In the genomic region with DNA sequence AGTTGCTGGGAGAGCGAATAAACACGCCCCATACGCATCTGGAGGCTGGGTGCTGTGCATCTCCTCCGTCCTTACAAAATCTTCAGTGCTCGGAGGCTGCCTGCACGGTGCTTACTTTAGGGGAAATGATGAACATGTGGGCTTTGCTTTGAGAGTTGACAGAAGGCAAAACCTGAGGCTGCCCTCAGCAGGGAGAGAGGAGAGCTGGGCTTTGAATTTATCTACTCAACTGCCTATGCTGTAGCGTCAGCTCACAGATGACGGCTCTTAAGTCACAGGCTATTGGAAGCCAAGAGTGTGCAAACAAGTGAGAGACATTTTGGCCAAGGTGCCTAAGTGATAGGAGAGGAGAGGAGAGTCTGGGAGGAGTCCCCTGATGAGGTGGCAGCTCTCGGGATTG, we compare ENCODE assay signal across 22 mouse cellular contexts. TPM values are rescaled to one million over a fixed set of nuclear protein-coding genes. Genes with fewer than 3 reads are reported as not detected.
DNase-seq lines count a peak whose midpoint lies in the region; ATAC-seq lines count a peak whose summit lies in the region.
"Had no signal": no experiment of that assay in that cellular context is flagged by ENCODE, and none has a peak within 500 bp of the region (broad histone marks: within the 10 kb centered on the region; RNA-seq: fewer than 3 reads in every experiment).

No protein-coding gene starts in this region.

- no peak for ATAC-seq in hindbrain, embryonic 13.5 days (ENCODE audit: low FRiP score)
- no peak for ATAC-seq in limb, embryonic 15.5 days (ENCODE audit: insufficient number of reproducible peaks, low FRiP score, low TSS enrichment, low read depth)
- ATAC-seq in neural tube, embryonic 13.5 days (ENCODE audit: low read depth): no peak
- no peak for ATAC-seq in neural tube, embryonic 15.5 days (ENCODE audit: low FRiP score)
- ATAC-seq: forebrain, embryonic 13.5 days; intestine, embryonic 16.5 days; midbrain, embryonic 13.5 days had no signal

- peak; percentile 91 for DNase-seq in heart, adult 11 months
- no peak for DNase-seq in heart, embryonic 10.5 days (ENCODE audit: low spot score)
- no peak for DNase-seq in hindbrain, embryonic 10.5 days (ENCODE audit: low spot score)
- no peak for DNase-seq in limb, embryonic 10.5 days (ENCODE audit: low spot score)
- DNase-seq: adrenal gland, adult 8-10 months; cerebellum, adult 8-10 months; cerebellum, postnatal 25 days; liver, embryonic 13.5 days; right cerebral cortex, postnatal 25 days had no signal

- WGBS in heart, embryonic 10.5 days: 77% methylated on average over 9 of the region's 9 CpGs
- WGBS in hindbrain, embryonic 10.5 days: 76% methylated on average over 9 of the region's 9 CpGs
- WGBS in hindbrain, embryonic 13.5 days: 84% methylated on average over 9 of the region's 9 CpGs
- WGBS in limb, embryonic 15.5 days: 73% methylated on average over 9 of the region's 9 CpGs
- WGBS in limb, embryonic 10.5 days: 85% methylated on average over 9 of the region's 9 CpGs
- WGBS in neural tube, embryonic 13.5 days: 78% methylated on average over 9 of the region's 9 CpGs
- 87% methylated on average over 9 of the region's 9 CpGs for WGBS in neural tube, embryonic 15.5 days

- H3K27ac ChIP-seq in heart, embryonic 10.5 days: no peak overlapping the region
- peak overlapping the region; percentile 43; the same call in 1 of the 2 replicates for H3K27ac ChIP-seq in hindbrain, embryonic 10.5 days
- H3K27ac ChIP-seq in hindbrain, embryonic 13.5 days: no peak overlapping the region
- H3K27ac ChIP-seq in limb, embryonic 15.5 days: 0 out of 2 replicates have a peak overlapping the region, but pooled peaks have one; percentile 6
- H3K27ac ChIP-seq in limb, embryonic 10.5 days: no peak overlapping the region
- H3K27ac ChIP-seq in neural tube, embryonic 13.5 days (replicated peaks): 0 out of 2 replicates have a peak overlapping the region, but pooled peaks have one; percentile 13
- H3K27ac ChIP-seq in neural tube, embryonic 15.5 days (replicated peaks): no peak overlapping the region
- H3K27ac ChIP-seq: forebrain, embryonic 13.5 days; hindbrain, embryonic 12.5 days; limb, embryonic 12.5 days; liver, embryonic 13.5 days; macrophage; midbrain, embryonic 13.5 days; stomach, embryonic 15.5 days had no signal

- H3K9ac ChIP-seq in hindbrain, embryonic 13.5 days: no peak overlapping the region; the same call in 1 of the 2 replicates
- no peak overlapping the region for H3K9ac ChIP-seq in limb, embryonic 15.5 days
- H3K9ac ChIP-seq in neural tube, embryonic 13.5 days: no peak overlapping the region
- H3K9ac ChIP-seq in neural tube, embryonic 15.5 days (replicated peaks): no peak overlapping the region
- H3K9ac ChIP-seq: forebrain, embryonic 13.5 days; hindbrain, embryonic 12.5 days; limb, embryonic 12.5 days; liver, embryonic 13.5 days; lung, embryonic 14.5 days; midbrain, embryonic 13.5 days; stomach, embryonic 15.5 days had no signal

- no peak overlapping the region for H3K4me2 ChIP-seq in hindbrain, embryonic 13.5 days
- no peak overlapping the region for H3K4me2 ChIP-seq in limb, embryonic 15.5 days
- H3K4me2 ChIP-seq in neural tube, embryonic 13.5 days: no peak overlapping the region
- H3K4me2 ChIP-seq in neural tube, embryonic 15.5 days: no peak overlapping the region
- H3K4me2 ChIP-seq: forebrain, embryonic 13.5 days; hindbrain, embryonic 12.5 days; limb, embryonic 12.5 days; liver, embryonic 13.5 days; lung, embryonic 14.5 days; midbrain, embryonic 13.5 days; stomach, embryonic 15.5 days had no signal

- H3K4me1 ChIP-seq in heart, embryonic 10.5 days: peaks cover 10% of the 10 kb centered on the region
- peaks cover 14% of the 10 kb centered on the region; the same call in 1 of the 2 replicates for H3K4me1 ChIP-seq in hindbrain, embryonic 10.5 days (replicated peaks)
- H3K4me1 ChIP-seq in hindbrain, embryonic 13.5 days (replicated peaks): no peaks in the 10 kb centered on the region
- no peaks in the 10 kb centered on the region for H3K4me1 ChIP-seq in limb, embryonic 15.5 days
- peaks cover 10% of the 10 kb centered on the region for H3K4me1 ChIP-seq in limb, embryonic 10.5 days
- no peaks in the 10 kb centered on the region; the same call in 1 of the 2 replicates for H3K4me1 ChIP-seq in neural tube, embryonic 13.5 days (replicated peaks)
- 0 out of 2 replicates have a peak, but pooled peaks cover 2% of the 10 kb centered on the region for H3K4me1 ChIP-seq in neural tube, embryonic 15.5 days
- H3K4me1 ChIP-seq: forebrain, embryonic 13.5 days; limb, embryonic 12.5 days; liver, embryonic 13.5 days; midbrain, embryonic 13.5 days; stomach, embryonic 15.5 days had no signal

- H3K27me3 ChIP-seq in heart, embryonic 10.5 days (ENCODE audit: insufficient read depth, poor library complexity, severe bottlenecking): no peaks in the 10 kb centered on the region
- H3K27me3 ChIP-seq in hindbrain, embryonic 10.5 days (ENCODE audit: insufficient read depth, poor library complexity, severe bottlenecking): peaks cover 3% of the 10 kb centered on the region; the same call in 1 of the 2 replicates
- H3K27me3 ChIP-seq in hindbrain, embryonic 13.5 days: no peaks in the 10 kb centered on the region
- no peaks in the 10 kb centered on the region for H3K27me3 ChIP-seq in limb, embryonic 15.5 days
- no peaks in the 10 kb centered on the region for H3K27me3 ChIP-seq in limb, embryonic 10.5 days (ENCODE audit: low read depth, poor library complexity, severe bottlenecking)
- H3K27me3 ChIP-seq in neural tube, embryonic 13.5 days: no peaks in the 10 kb centered on the region
- H3K27me3 ChIP-seq in neural tube, embryonic 15.5 days (replicated peaks): no peaks in the 10 kb centered on the region
- H3K27me3 ChIP-seq: forebrain, embryonic 13.5 days; hindbrain, embryonic 12.5 days; limb, embryonic 12.5 days; liver, embryonic 13.5 days; midbrain, embryonic 13.5 days; stomach, embryonic 15.5 days had no signal

- no peaks in the 10 kb centered on the region for H3K9me3 ChIP-seq in heart, embryonic 10.5 days
- H3K9me3 ChIP-seq in hindbrain, embryonic 10.5 days: no peaks in the 10 kb centered on the region
- H3K9me3 ChIP-seq in hindbrain, embryonic 13.5 days: no peaks in the 10 kb centered on the region
- no peaks in the 10 kb centered on the region for H3K9me3 ChIP-seq in limb, embryonic 15.5 days
- H3K9me3 ChIP-seq in limb, embryonic 10.5 days (replicated peaks): no peaks in the 10 kb centered on the region
- H3K9me3 ChIP-seq in neural tube, embryonic 13.5 days: no peaks in the 10 kb centered on the region
- H3K9me3 ChIP-seq in neural tube, embryonic 15.5 days (replicated peaks): no peaks in the 10 kb centered on the region
- H3K9me3 ChIP-seq: forebrain, embryonic 13.5 days; hindbrain, embryonic 12.5 days; limb, embryonic 12.5 days; liver, embryonic 13.5 days; midbrain, embryonic 13.5 days; stomach, embryonic 15.5 days had no signal

- no peak overlapping the region for H3K4me3 ChIP-seq in heart, embryonic 10.5 days
- H3K4me3 ChIP-seq in hindbrain, embryonic 10.5 days: no peak overlapping the region
- H3K4me3 ChIP-seq in hindbrain, embryonic 13.5 days: no peak overlapping the region
- H3K4me3 ChIP-seq in limb, embryonic 15.5 days: no peak overlapping the region
- no peak overlapping the region for H3K4me3 ChIP-seq in limb, embryonic 10.5 days
- H3K4me3 ChIP-seq in neural tube, embryonic 13.5 days: no peak overlapping the region
- no peak overlapping the region for H3K4me3 ChIP-seq in neural tube, embryonic 15.5 days (replicated peaks)
- H3K4me3 ChIP-seq: forebrain, embryonic 13.5 days; hindbrain, embryonic 12.5 days; limb, embryonic 12.5 days; liver, embryonic 13.5 days; midbrain, embryonic 13.5 days; stomach, embryonic 15.5 days had no signal

- H3K36me3 ChIP-seq in heart, embryonic 10.5 days: no peaks in the 10 kb centered on the region
- no peaks in the 10 kb centered on the region for H3K36me3 ChIP-seq in hindbrain, embryonic 10.5 days
- H3K36me3 ChIP-seq in hindbrain, embryonic 13.5 days: no peaks in the 10 kb centered on the region
- no peaks in the 10 kb centered on the region for H3K36me3 ChIP-seq in limb, embryonic 15.5 days
- no peaks in the 10 kb centered on the region for H3K36me3 ChIP-seq in limb, embryonic 10.5 days
- H3K36me3 ChIP-seq in neural tube, embryonic 13.5 days: no peaks in the 10 kb centered on the region
- H3K36me3 ChIP-seq in neural tube, embryonic 15.5 days: no peaks in the 10 kb centered on the region
- H3K36me3 ChIP-seq: G1E; hindbrain, embryonic 12.5 days; limb, embryonic 12.5 days; liver, embryonic 13.5 days; midbrain, embryonic 13.5 days; stomach, embryonic 15.5 days had no signal

RNA-seq across cellular contexts. Expression of gene Gja4, which starts 34.6 kb away (rescaled TPM):
- 32.7 and 48.8 TPM in 2 replicates for polyA plus RNA-seq in heart, embryonic 10.5 days (2016; fragmentation: Nextera tagmentation; extraction: Ambion mirVana)
- polyA plus RNA-seq in hindbrain, embryonic 10.5 days (2016; fragmentation: Nextera tagmentation; extraction: Ambion mirVana): 13.5 and 18.8 TPM in 2 replicates
- 20.6 and 23.4 TPM in 2 replicates for polyA plus RNA-seq in hindbrain, embryonic 13.5 days (2015; fragmentation: Nextera tagmentation; extraction: Ambion mirVana)
- 16.7 and 23.5 TPM in 2 replicates for polyA plus RNA-seq in limb, embryonic 15.5 days (2015; fragmentation: Nextera tagmentation; extraction: Ambion mirVana)
- 14.6 and 18.5 TPM in 2 replicates for polyA plus RNA-seq in limb, embryonic 10.5 days (2016; fragmentation: Nextera tagmentation; extraction: Ambion mirVana)
- 18.4 and 22.9 TPM in 2 replicates for polyA plus RNA-seq in neural tube, embryonic 13.5 days (2015; fragmentation: Nextera tagmentation; extraction: Ambion mirVana)
- polyA plus RNA-seq in neural tube, embryonic 15.5 days (2015; fragmentation: Nextera tagmentation; extraction: Ambion mirVana): 20.4 and 20.5 TPM in 2 replicates
- polyA plus RNA-seq: G1E, macrophage had no signal

RNA-seq across cellular contexts. Expression of gene Smim12, which starts 35.7 kb away (rescaled TPM):
- 83.2 TPM in 2 replicates for polyA plus RNA-seq in heart, embryonic 10.5 days (2016; fragmentation: Nextera tagmentation; extraction: Ambion mirVana)
- 78.7 and 81.1 TPM in 2 replicates for polyA plus RNA-seq in hindbrain, embryonic 10.5 days (2016; fragmentation: Nextera tagmentation; extraction: Ambion mirVana)
- polyA plus RNA-seq in hindbrain, embryonic 13.5 days (2015; fragmentation: Nextera tagmentation; extraction: Ambion mirVana): 55.6 and 56.1 TPM in 2 replicates
- polyA plus RNA-seq in limb, embryonic 15.5 days (2015; fragmentation: Nextera tagmentation; extraction: Ambion mirVana): 53.0 and 53.1 TPM in 2 replicates
- 82.6 and 84.9 TPM in 2 replicates for polyA plus RNA-seq in limb, embryonic 10.5 days (2016; fragmentation: Nextera tagmentation; extraction: Ambion mirVana)
- polyA plus RNA-seq in neural tube, embryonic 13.5 days (2015; fragmentation: Nextera tagmentation; extraction: Ambion mirVana): 57.9 and 60.3 TPM in 2 replicates
- 61.7 and 68.9 TPM in 2 replicates for polyA plus RNA-seq in neural tube, embryonic 15.5 days (2015; fragmentation: Nextera tagmentation; extraction: Ambion mirVana)

RNA-seq across cellular contexts. Expression of gene Gjb3, which starts 51.4 kb away (rescaled TPM):
- 0.90 and 3.2 TPM in 2 replicates for polyA plus RNA-seq in heart, embryonic 10.5 days (2016; fragmentation: Nextera tagmentation; extraction: Ambion mirVana)
- polyA plus RNA-seq in hindbrain, embryonic 10.5 days (2016; fragmentation: Nextera tagmentation; extraction: Ambion mirVana): 2.2 and 6.2 TPM in 2 replicates
- 0.30 and 0.54 TPM in 2 replicates for polyA plus RNA-seq in hindbrain, embryonic 13.5 days (2015; fragmentation: Nextera tagmentation; extraction: Ambion mirVana)
- polyA plus RNA-seq in limb, embryonic 15.5 days (2015; fragmentation: Nextera tagmentation; extraction: Ambion mirVana): 20.8 and 23.1 TPM in 2 replicates
- 7.8 and 11.4 TPM in 2 replicates for polyA plus RNA-seq in limb, embryonic 10.5 days (2016; fragmentation: Nextera tagmentation; extraction: Ambion mirVana)
- not detected in 2 replicates for polyA plus RNA-seq in neural tube, embryonic 13.5 days (2015; fragmentation: Nextera tagmentation; extraction: Ambion mirVana)
- 0.59 TPM in 1 of 2 replicates, not detected in the other for polyA plus RNA-seq in neural tube, embryonic 15.5 days (2015; fragmentation: Nextera tagmentation; extraction: Ambion mirVana)
- polyA plus RNA-seq: forebrain, embryonic 13.5 days; G1E; macrophage had no signal

Comparison
In these comparisons a context has a peak if more than half of its experiments do, and no peak if none do; other contexts are left out.
1. H3K27ac ChIP-seq: peak in hindbrain, embryonic 10.5 days (single experiment), limb, embryonic 15.5 days (single experiment) and neural tube, embryonic 13.5 days (single experiment); none in heart, embryonic 10.5 days (single experiment), hindbrain, embryonic 13.5 days (single experiment), limb, embryonic 10.5 days (single experiment) and neural tube, embryonic 15.5 days (single experiment).